Mouse (Mus musculus) embryo, embryonic 11 days (tissue): ENCODE measurements around the gene Ntm.

Source experiments
- DNase-seq: peaks from one replicate; pipeline ENCODE4 v3.0.0-alpha.2; 2015

Gene Ntm

GRCm38 (mm10) chr9:29962978-29963377 is at the start of gene Ntm:
Gene Ntm, minus strand, starts transcription at chr9:29963141.
- peak; percentile 51 for DNase-seq

GRCm38 (mm10) chr9:30005701-30006100 is 42.8 kb upstream of the Ntm start:
- no peak for DNase-seq

- DNase-seq: peak; percentile 82
These were observed 40.7 kb upstream of the Ntm start for GRCm38 (mm10) chr9:30003612-30004011.

- no peak for DNase-seq
These were observed 18.4 kb upstream of the Ntm start for GRCm38 (mm10) chr9:29981177-29981915.

GRCm38 (mm10) chr9:29961954-29962867 is 730 bp downstream of the Ntm start:
- DNase-seq: peak; percentile 60

GRCm38 (mm10) chr9:29961512-29961911 is 1.4 kb downstream of the Ntm start:
- DNase-seq: no peak

- no peak for DNase-seq
These were observed 2.2 kb downstream of the Ntm start for GRCm38 (mm10) chr9:29960741-29961140.

- no peak for DNase-seq
These were observed 2.7 kb downstream of the Ntm start for GRCm38 (mm10) chr9:29960236-29960635.

- no peak for DNase-seq
These were observed 6.0 kb downstream of the Ntm start for GRCm38 (mm10) chr9:29956936-29957335.

- DNase-seq: no peak
These were observed 8.9 kb downstream of the Ntm start for GRCm38 (mm10) chr9:29954031-29954430.

GRCm38 (mm10) chr9:29949041-29949440 is 13.9 kb downstream of the Ntm start:
- no peak for DNase-seq

GRCm38 (mm10) chr9:29943209-29944070 is 19.5 kb downstream of the Ntm start:
- no peak for DNase-seq

- DNase-seq: no peak
These were observed 20.6 kb downstream of the Ntm start for GRCm38 (mm10) chr9:29942183-29942952.

GRCm38 (mm10) chr9:29939517-29940034 is 23.4 kb downstream of the Ntm start:
- DNase-seq: no peak

GRCm38 (mm10) chr9:29928796-29929195 is 34.1 kb downstream of the Ntm start:
- DNase-seq: no peak

GRCm38 (mm10) chr9:29925382-29925781 is 37.6 kb downstream of the Ntm start:
- DNase-seq: no peak

GRCm38 (mm10) chr9:29898406-29899054 is 64.4 kb downstream of the Ntm start:
- DNase-seq: no peak

- DNase-seq: no peak
These were observed 65.5 kb downstream of the Ntm start for GRCm38 (mm10) chr9:29897448-29897847.

- no peak for DNase-seq
These were observed 70.1 kb downstream of the Ntm start for GRCm38 (mm10) chr9:29892792-29893191.

GRCm38 (mm10) chr9:29888712-29889111 is 74.2 kb downstream of the Ntm start:
- no peak for DNase-seq

- DNase-seq: no peak
These were observed 75.0 kb downstream of the Ntm start for GRCm38 (mm10) chr9:29887924-29888323.
